Mouse (Mus musculus): ENCODE measurements around the gene Gab2. TPM values are rescaled to one million over a fixed set of nuclear protein-coding genes. Genes with fewer than 3 reads are reported as not detected.
A peak's percentile ranks its signal among the peaks of the same experiment; 100 is the strongest.

Gab2 gene
- total RNA-seq, 2 experiments from 2014 or later = 14.1 to 15.3 TPM

- no peak for DNase-seq
These were observed 234.3 kb downstream of the Gab2 start for GRCm38 (mm10) chr7:97315656-97316055.

- no peak for DNase-seq
These were observed 236.3 kb downstream of the Gab2 start for GRCm38 (mm10) chr7:97317706-97318105.

- no peak for DNase-seq
These were observed 243.0 kb downstream of the Gab2 start for GRCm38 (mm10) chr7:97324342-97324741.

GRCm38 (mm10) chr7:97325156-97325985 lies 244.0 kb downstream of the Gab2 start:
- no peak for DNase-seq

- no peak for DNase-seq
These were observed 246.0 kb downstream of the Gab2 start for GRCm38 (mm10) chr7:97327376-97327775.

GRCm38 (mm10) chr7:97328891-97329588 lies 247.7 kb downstream of the Gab2 start:
- DNase-seq = no peak

- no peak for DNase-seq
These were observed 248.3 kb downstream of the Gab2 start for GRCm38 (mm10) chr7:97329676-97330075.

GRCm38 (mm10) chr7:97330931-97331645 lies 249.7 kb downstream of the Gab2 start:
- no peak for DNase-seq

- DNase-seq = peak; percentile 93 to 97
These were observed 250.6 kb downstream of the Gab2 start, which contains the start of the genes Usp35 and Kctd21 for GRCm38 (mm10) chr7:97331726-97332666. Gene Usp35, minus strand, starts transcription at chr7:97332020. Gene Kctd21, plus strand, starts transcription at chr7:97332327.

- no peak for DNase-seq
These were observed 251.3 kb downstream of the Gab2 start for GRCm38 (mm10) chr7:97332667-97333041.

GRCm38 (mm10) chr7:97333113-97333898 lies 251.9 kb downstream of the Gab2 start:
- no peak for DNase-seq

GRCm38 (mm10) chr7:97334406-97334805 lies 253.0 kb downstream of the Gab2 start:
- no peak for DNase-seq

- no peak for DNase-seq
These were observed 255.3 kb downstream of the Gab2 start for GRCm38 (mm10) chr7:97336678-97337077.

GRCm38 (mm10) chr7:97338593-97338992 lies 257.2 kb downstream of the Gab2 start:
- DNase-seq = no peak

GRCm38 (mm10) chr7:97339623-97340022 lies 258.2 kb downstream of the Gab2 start:
- DNase-seq = no peak

- DNase-seq = peak; percentile 38 to 56
These were observed 259.8 kb downstream of the Gab2 start for GRCm38 (mm10) chr7:97340907-97341849.

- no peak for DNase-seq
These were observed 261.6 kb downstream of the Gab2 start for GRCm38 (mm10) chr7:97342961-97343360.

GRCm38 (mm10) chr7:97344655-97345054 lies 263.3 kb downstream of the Gab2 start:
- DNase-seq = no peak

- DNase-seq = peak; percentile 68 to 79
These were observed 264.0 kb downstream of the Gab2 start for GRCm38 (mm10) chr7:97345229-97345871.

All from heart, adult 18-20 months (tissue).